Mouse (Mus musculus) C2C12 (cell line): ENCODE measurements around the gene Ppil1. TPM values are rescaled to one million over a fixed set of nuclear protein-coding genes. Genes with fewer than 3 reads are reported as not detected.
A peak's percentile ranks its signal among the peaks of the same experiment; 100 is the strongest.

ENCODE experiments used
- H3K27me3 ChIP-seq: one replicate; pipeline ENCODE4 v1.6.1; 2011; ENCODE audit not compliant: control insufficient read depth, insufficient read depth, insufficient read length
- H3K36me3 ChIP-seq: one replicate; pipeline ENCODE4 v1.6.1; 2011; ENCODE audit not compliant: control insufficient read depth, insufficient read depth
- H3K4me3 ChIP-seq: one replicate; pipeline ENCODE4 v1.5.1; 2011; ENCODE audit warnings: mild to moderate bottlenecking, control low read depth; ENCODE audit not compliant: poor library complexity, insufficient read depth, severe bottlenecking
- H3K79me2 ChIP-seq: one replicate; pipeline ENCODE4 v1.6.1; 2011; ENCODE audit not compliant: control insufficient read depth, insufficient read depth
- H3K79me3 ChIP-seq: one replicate; pipeline ENCODE4 v1.6.1; 2011; ENCODE audit warnings: low read depth, control low read depth
- H3ac ChIP-seq: one replicate; pipeline ENCODE3; 2011; ENCODE audit warnings: low read depth; ENCODE audit not compliant: control insufficient read depth, insufficient read length
- CEBPB ChIP-seq: IDR thresholded peaks from one replicate; pipeline ENCODE4 v1.6.1; 2011; ENCODE audit warnings: low read depth, mild to moderate bottlenecking, control low read depth, moderate library complexity
- CTCF ChIP-seq: IDR thresholded peaks from one replicate; pipeline ENCODE4 v1.5.1; 2011; ENCODE audit not compliant: control insufficient read depth, insufficient read depth, insufficient read length
- FOSL1 ChIP-seq: IDR thresholded peaks from one replicate; pipeline ENCODE4 v1.8.0; 2011; ENCODE audit warnings: mild to moderate bottlenecking, low read length; ENCODE audit not compliant: poor library complexity, insufficient read depth, severe bottlenecking
- MAX ChIP-seq: IDR thresholded peaks from one replicate; pipeline ENCODE4 v1.6.1; 2011; ENCODE audit warnings: mild to moderate bottlenecking, control low read depth
- MYOD1 ChIP-seq: IDR thresholded peaks from one replicate; pipeline ENCODE4 v1.6.1; 2011; ENCODE audit warnings: low read depth; ENCODE audit not compliant: control insufficient read depth, insufficient read length
- MYOG ChIP-seq: IDR thresholded peaks from one replicate; pipeline ENCODE4 v1.6.1; 2011; ENCODE audit not compliant: control insufficient read depth, insufficient read length; ENCODE audit errors: extremely low read depth
- USF1 ChIP-seq: IDR thresholded peaks from one replicate; pipeline ENCODE4 v1.6.1; 2011; ENCODE audit warnings: low read depth, mild to moderate bottlenecking, control low read depth, moderate library complexity
- long read RNA-seq, 2 experiments: library from polyadenylated mRNA; unstranded; transcript quantifications; one replicate each; pipeline ENCODE4 v2.0.0; 2019 to 2020
- polyA plus RNA-seq: library from polyadenylated mRNA; unstranded; fragments of >200 nt; fragmentation: generic; extraction: Trizol; gene quantifications from one replicate; pipeline ENCODE4 v1.2.1, GENCODE M21; 2012; ENCODE audit warnings: missing spikeins

Gene Ppil1
- 77.7 TPM for polyA plus RNA-seq
- long read RNA-seq, experiment 1, transcript Ppil1-201 (4 exons, 1,462 nt): major isoform, 78 of 86 reads
- long read RNA-seq, experiment 1, partial matches to known transcripts: 4 of 86 reads
- long read RNA-seq, experiment 1, other reads (novel, unspliced or antisense): 4 of 86 reads
- long read RNA-seq, experiment 2, transcript Ppil1-203 (4 exons, 1,476 nt): minor isoform, 7 of 194 reads
- long read RNA-seq, experiment 2, transcript Ppil1-201 (4 exons, 1,462 nt): major isoform, 183 of 194 reads
- long read RNA-seq, experiment 2, partial matches to known transcripts: 2 of 194 reads
- long read RNA-seq, experiment 2, other reads (novel, unspliced or antisense): 2 of 194 reads

DNA sequence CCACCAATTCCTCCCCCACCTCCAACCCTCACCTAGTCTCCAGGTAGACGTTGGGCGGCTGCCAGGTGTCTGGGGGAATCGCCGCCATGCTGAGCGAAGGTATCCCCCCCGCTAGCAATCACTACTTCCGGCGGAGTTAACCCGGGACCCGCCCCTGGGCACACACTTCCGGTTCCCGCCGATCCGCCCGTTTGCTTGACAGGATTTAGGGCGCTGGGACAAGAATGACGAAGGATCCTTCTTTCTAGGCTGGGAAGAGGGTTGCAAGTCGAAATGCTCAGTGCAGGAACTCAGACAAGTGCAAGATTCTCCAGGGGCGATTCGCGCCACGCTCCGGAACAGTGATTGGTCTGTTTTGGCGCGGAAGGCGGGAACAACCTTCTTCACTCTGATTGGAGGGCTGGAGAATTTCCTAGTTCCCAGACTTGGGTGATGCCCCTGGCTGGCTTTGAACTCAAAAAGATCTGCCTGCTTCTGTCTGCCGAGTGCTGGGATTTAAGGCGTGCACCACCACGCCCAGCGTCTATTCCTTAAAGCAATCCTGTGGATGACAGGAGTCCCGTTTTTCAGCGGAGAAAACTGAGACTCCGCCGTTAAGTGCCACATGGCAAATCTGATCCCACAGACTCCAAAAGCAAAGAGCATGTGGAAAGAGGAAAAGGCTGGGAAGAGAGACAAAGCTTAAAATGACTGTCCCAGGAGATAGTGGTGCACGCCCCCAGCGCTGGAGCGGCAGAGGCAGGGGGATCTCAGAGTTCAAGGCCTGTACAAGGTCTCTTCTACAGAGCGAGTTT is at the start of gene Ppil1:
TSS of gene Ppil1 (minus strand) at position 347 of the 794 bp plus-strand sequence.
- no peak for TF ChIP-seq CTCF
- TF ChIP-seq USF1: no peak
- TF ChIP-seq FOSL1: no peak
- no peak for TF ChIP-seq MYOD1
- TF ChIP-seq CEBPB: no peak
- TF ChIP-seq MAX: no peak
- no peak for TF ChIP-seq MYOG
- Histone ChIP-seq H3K4me3 (peak within 1 kb of the TSS; percentile 52), H3ac (peak within 1 kb of the TSS; percentile 66), H3K36me3 (peaks cover 6% of the 10 kb centered on the region), H3K27me3 (no peaks in the 10 kb centered on the region), H3K79me2 (peaks cover 43% of the 10 kb centered on the region), H3K79me3 (peaks cover 26% of the 10 kb centered on the region)

DNA sequence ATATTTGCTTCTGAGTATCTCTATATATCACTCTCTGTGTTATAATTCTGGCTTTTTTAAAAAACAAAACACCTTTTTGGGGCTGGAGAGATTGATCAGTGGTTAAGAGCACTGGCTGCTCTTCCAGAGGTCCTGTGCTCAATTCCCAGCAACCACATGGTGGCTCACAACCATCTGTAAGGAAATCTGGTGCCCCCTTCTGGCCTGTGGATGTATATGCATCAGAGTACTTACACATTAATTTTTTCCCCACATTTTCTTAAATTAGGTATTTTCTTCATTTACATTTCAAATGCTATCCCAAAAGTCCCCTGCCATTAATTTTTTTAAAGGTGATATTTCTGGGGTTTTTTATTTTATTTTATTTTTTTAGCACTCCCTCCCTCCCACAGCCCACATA is 49.3 kb upstream of the Ppil1 start:
- Histone ChIP-seq H3ac (no peak overlapping the region), H3K79me2 (no peaks in the 10 kb centered on the region), H3K4me3 (no peak overlapping the region), H3K27me3 (no peaks in the 10 kb centered on the region), H3K36me3 (no peaks in the 10 kb centered on the region), H3K79me3 (no peaks in the 10 kb centered on the region)
- no peak for TF ChIP-seq MYOD1

DNA sequence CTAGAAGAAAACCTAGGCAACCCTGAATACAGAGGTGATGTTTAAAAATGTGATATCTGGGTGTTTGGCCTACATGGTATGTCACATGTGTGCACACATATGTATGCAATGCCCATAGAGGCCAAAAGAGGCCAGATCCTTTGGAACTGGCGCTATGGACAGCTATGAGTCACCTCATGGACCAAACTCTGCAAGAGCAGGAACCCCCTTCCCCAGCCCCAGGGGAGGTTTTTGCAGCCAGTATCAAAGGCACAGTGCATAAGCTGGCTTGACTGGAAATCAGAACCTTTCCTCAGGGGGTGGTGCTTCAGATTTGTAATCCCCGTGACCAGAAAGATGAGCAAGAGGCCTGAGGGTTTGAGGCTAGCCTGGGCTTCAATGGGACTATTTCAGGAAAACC is 48.1 kb upstream of the Ppil1 start:
- Histone ChIP-seq H3K4me3 (no peak overlapping the region), H3K27me3 (no peaks in the 10 kb centered on the region), H3K79me3 (no peaks in the 10 kb centered on the region), H3K79me2 (no peaks in the 10 kb centered on the region), H3K36me3 (no peaks in the 10 kb centered on the region), H3ac (no peak overlapping the region)
- TF ChIP-seq CEBPB (no peak), USF1 (no peak), MYOD1 (no peak), MYOG (no peak), MAX (no peak), FOSL1 (no peak), CTCF (no peak)

DNA sequence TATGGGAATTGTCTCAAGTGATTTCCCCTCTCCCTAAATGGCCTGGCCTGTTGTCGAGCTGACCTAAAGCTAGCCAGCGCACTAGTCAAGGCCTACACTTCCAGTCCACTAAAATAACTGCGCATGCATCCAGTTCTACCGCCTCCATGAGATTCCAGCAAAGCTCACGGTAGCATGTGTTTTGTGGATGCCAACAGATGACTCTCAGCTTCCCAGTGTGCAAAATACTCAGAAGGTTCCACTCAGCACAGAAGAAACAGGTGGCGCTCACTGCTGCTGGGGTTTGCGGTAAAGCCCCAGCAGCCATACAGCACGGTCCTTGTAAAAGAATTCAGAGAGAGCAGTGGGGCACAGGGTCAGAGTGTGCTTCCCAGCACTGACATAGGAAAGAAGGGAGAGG is 47.6 kb upstream of the Ppil1 start:
- no peak overlapping the region for H3K4me3 ChIP-seq
- TF ChIP-seq MYOD1 (no peak), MYOG (no peak), CEBPB (no peak), MAX (no peak), CTCF (no peak), FOSL1 (no peak), USF1 (no peak)
- H3K79me2 ChIP-seq: no peaks in the 10 kb centered on the region

DNA sequence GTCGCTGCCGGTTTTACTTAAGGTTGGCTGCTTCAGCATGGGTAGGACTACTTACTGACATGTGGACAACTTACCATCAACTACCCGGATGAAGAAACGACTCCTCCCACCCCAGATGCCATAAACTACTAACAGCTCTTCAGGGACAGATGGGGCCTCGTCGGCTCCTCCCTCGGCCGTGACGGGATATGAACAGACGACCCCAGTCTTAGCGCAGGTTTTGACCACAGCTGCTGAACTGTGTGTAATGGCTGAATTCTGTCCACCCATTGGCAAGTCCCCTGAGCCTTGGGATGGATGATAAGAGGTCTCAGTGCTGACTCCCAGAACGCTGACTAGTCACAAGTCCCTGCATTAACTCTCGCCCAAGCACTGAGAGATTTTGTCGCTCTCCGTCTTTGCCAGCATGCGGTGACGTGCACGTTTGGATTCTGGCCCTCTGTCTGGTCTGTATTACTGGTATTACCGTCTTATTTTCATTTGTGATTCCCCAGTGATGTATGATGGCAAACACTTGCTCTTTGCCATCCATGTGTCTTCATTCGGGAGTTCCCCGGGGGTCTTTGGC is 46.2 kb upstream of the Ppil1 start:
- Histone ChIP-seq H3K36me3 (no peaks in the 10 kb centered on the region), H3K79me2 (no peaks in the 10 kb centered on the region), H3K79me3 (no peaks in the 10 kb centered on the region), H3K4me3 (no peak overlapping the region), H3K27me3 (no peaks in the 10 kb centered on the region), H3ac (no peak overlapping the region)
- TF ChIP-seq MAX: no peak
- no peak for TF ChIP-seq CTCF
- TF ChIP-seq MYOD1: no peak
- TF ChIP-seq CEBPB: no peak
- no peak for TF ChIP-seq MYOG
- no peak for TF ChIP-seq USF1
- TF ChIP-seq FOSL1: no peak

More for the DNA sequence above, 47.6 kb upstream of the Ppil1 start:
- Histone ChIP-seq H3K79me3 (no peaks in the 10 kb centered on the region), H3K36me3 (no peaks in the 10 kb centered on the region), H3K27me3 (no peaks in the 10 kb centered on the region), H3ac (no peak overlapping the region)

DNA sequence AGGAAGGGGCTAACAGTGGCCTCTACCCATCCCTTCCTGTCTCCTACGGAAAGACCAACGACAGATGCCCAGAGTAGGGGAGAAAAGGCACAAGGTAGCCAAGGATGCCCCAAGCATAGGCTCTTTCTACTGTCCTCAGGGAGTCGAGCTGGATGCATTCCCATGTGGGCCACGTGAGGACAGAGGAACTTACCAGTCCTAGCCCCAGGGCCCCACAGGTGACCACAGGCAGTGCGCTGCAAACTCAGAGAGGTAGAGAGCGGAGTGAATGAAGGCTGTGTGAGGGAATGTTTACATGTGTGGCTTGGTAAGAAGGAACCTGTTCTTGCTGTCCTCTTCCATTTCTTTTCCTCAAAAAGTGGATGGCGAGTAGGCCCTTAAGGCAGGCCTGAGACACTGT is 41.9 kb upstream of the Ppil1 start:
- H3K79me2 ChIP-seq: no peaks in the 10 kb centered on the region
- no peaks in the 10 kb centered on the region for H3K79me3 ChIP-seq
- no peaks in the 10 kb centered on the region for H3K36me3 ChIP-seq
- TF ChIP-seq MYOD1: no peak
- no peak for TF ChIP-seq FOSL1
- no peak for TF ChIP-seq USF1
- TF ChIP-seq MYOG: no peak
- TF ChIP-seq MAX: no peak
- TF ChIP-seq CEBPB: no peak
- no peak for TF ChIP-seq CTCF
- H3ac ChIP-seq: no peak overlapping the region
- no peak overlapping the region for H3K4me3 ChIP-seq
- H3K27me3 ChIP-seq: no peaks in the 10 kb centered on the region
